24 mouse cellular contexts compared by ENCODE assay signal in the genomic region with DNA sequence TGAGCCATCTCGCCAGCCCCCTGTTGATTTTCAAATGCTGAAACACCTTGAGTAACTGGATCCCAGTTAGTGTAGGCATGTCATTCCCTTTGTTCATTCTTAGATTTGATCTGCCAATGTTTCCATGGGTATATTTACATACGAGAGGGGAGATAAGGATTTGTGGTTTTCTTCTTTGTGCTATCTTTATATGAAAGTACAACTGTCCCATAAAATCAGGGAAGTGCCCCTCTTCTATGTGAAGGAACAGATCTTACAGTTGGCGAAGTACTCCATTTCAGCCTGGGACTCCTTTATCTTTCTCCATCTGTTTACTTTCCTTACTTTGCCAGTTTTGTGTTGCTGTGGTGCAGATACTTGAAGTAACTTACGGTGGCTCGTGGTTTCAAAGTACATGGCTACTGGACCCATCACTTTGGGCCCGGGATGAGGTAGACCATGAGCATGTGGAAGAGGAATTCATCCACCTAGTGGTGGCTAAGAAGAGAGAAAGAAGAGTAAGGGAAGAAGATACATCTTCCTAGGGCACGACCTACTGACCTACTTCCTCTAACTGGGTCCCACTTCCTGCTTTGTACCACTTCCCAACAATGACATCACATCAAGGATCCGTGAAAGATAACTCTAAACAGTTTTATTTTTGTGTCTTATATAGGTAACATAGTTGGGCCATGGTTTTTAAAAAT. TPM values are rescaled to one million over a fixed set of nuclear protein-coding genes. Genes with fewer than 3 reads are reported as not detected.
DNase-seq lines count a peak whose midpoint lies in the region; ATAC-seq and TF ChIP-seq lines count a peak whose summit lies in the region.
"Had no signal": no experiment of that assay in that cellular context is flagged by ENCODE, and none has a peak within 500 bp of the region (broad histone marks: within the 10 kb centered on the region; RNA-seq: fewer than 3 reads in every experiment).

No protein-coding gene starts in this region.

- H3K9me3 ChIP-seq in intestine, postnatal 0 days (ENCODE audit: control insufficient read depth): no peaks in the 10 kb centered on the region
- no peaks in the 10 kb centered on the region for H3K9me3 ChIP-seq in intestine, embryonic 16.5 days (ENCODE audit: control insufficient read depth, low read length)
- H3K9me3 ChIP-seq in kidney, embryonic 16.5 days (ENCODE audit: low read length): no peaks in the 10 kb centered on the region
- H3K9me3 ChIP-seq: embryonic facial prominence, embryonic 12.5 days; forebrain, embryonic 15.5 days; heart, embryonic 13.5 days; midbrain, embryonic 15.5 days had no signal

- H3K27me3 ChIP-seq in intestine, postnatal 0 days (replicated peaks; ENCODE audit: control insufficient read depth, insufficient read depth, low read length): no peaks in the 10 kb centered on the region
- no peaks in the 10 kb centered on the region for H3K27me3 ChIP-seq in intestine, embryonic 16.5 days (replicated peaks; ENCODE audit: control insufficient read depth, insufficient read depth, low read length)
- H3K27me3 ChIP-seq in splenic B cell, adult 2 months (ENCODE audit: control insufficient read depth, insufficient read depth, low read length, poor library complexity, severe bottlenecking): no peaks in the 10 kb centered on the region
- no peaks in the 10 kb centered on the region for H3K27me3 ChIP-seq in kidney, embryonic 16.5 days (ENCODE audit: insufficient read depth, low read length)
- H3K27me3 ChIP-seq: embryonic facial prominence, embryonic 12.5 days; forebrain, embryonic 15.5 days; heart, embryonic 13.5 days; midbrain, embryonic 15.5 days had no signal

- 0 out of 2 replicates have a peak, but pooled peaks have one; percentile 12 for TF ChIP-seq CTCF in intestine, postnatal 0 days (IDR thresholded peaks at IDR 0.05; ENCODE audit: low read depth)

- H3K4me3 ChIP-seq in intestine, postnatal 0 days (ENCODE audit: low read depth, low read length): no peak overlapping the region
- no peak overlapping the region for H3K4me3 ChIP-seq in intestine, embryonic 16.5 days (ENCODE audit: low read length)
- no peak overlapping the region for H3K4me3 ChIP-seq in kidney, embryonic 16.5 days (ENCODE audit: low read length)
- H3K4me3 ChIP-seq: embryonic facial prominence, embryonic 12.5 days; forebrain, embryonic 15.5 days; heart, embryonic 13.5 days; midbrain, embryonic 15.5 days had no signal

- no peak overlapping the region for H3K4me2 ChIP-seq in intestine, postnatal 0 days (replicated peaks; ENCODE audit: low read depth)
- H3K4me2 ChIP-seq in intestine, embryonic 16.5 days (ENCODE audit: low read depth, low read length): no peak overlapping the region
- H3K4me2 ChIP-seq in kidney, embryonic 16.5 days (replicated peaks; ENCODE audit: low read depth, low read length): no peak overlapping the region
- H3K4me2 ChIP-seq: embryonic facial prominence, embryonic 12.5 days; forebrain, embryonic 15.5 days; heart, embryonic 13.5 days; lung, embryonic 14.5 days; midbrain, embryonic 15.5 days had no signal

- no peak for ATAC-seq in intestine, postnatal 0 days
- ATAC-seq in intestine, embryonic 16.5 days: no peak
- peak; percentile 65 for ATAC-seq in common myeloid progenitor, adult 5-6 weeks (replicated peaks; ENCODE audit: low read depth, poor library complexity, severe bottlenecking)
- ATAC-seq in kidney, embryonic 16.5 days (ENCODE audit: low FRiP score, low TSS enrichment): no peak
- ATAC-seq: forebrain, embryonic 15.5 days; hindbrain, embryonic 16.5 days; midbrain, embryonic 15.5 days had no signal

- WGBS in intestine, postnatal 0 days: 86% methylated on average over 8 of the region's 8 CpGs
- WGBS in intestine, embryonic 16.5 days: 88% methylated on average over 8 of the region's 8 CpGs
- WGBS in kidney, embryonic 16.5 days: 91% methylated on average over 8 of the region's 8 CpGs

- no peaks in the 10 kb centered on the region; the same call in 1 of the 2 replicates for H3K36me3 ChIP-seq in intestine, postnatal 0 days (ENCODE audit: control insufficient read depth, insufficient read depth)
- no peaks in the 10 kb centered on the region for H3K36me3 ChIP-seq in intestine, embryonic 16.5 days (ENCODE audit: control insufficient read depth, insufficient read depth, low read length)
- no peaks in the 10 kb centered on the region for H3K36me3 ChIP-seq in splenic B cell, adult 2 months (ENCODE audit: control insufficient read depth, insufficient read depth, low read length, poor library complexity, severe bottlenecking)
- H3K36me3 ChIP-seq in kidney, embryonic 16.5 days (ENCODE audit: insufficient read depth, low read length): no peaks in the 10 kb centered on the region
- H3K36me3 ChIP-seq: embryonic facial prominence, embryonic 12.5 days; forebrain, embryonic 15.5 days; midbrain, embryonic 15.5 days had no signal

- no peaks in the 10 kb centered on the region for H3K4me1 ChIP-seq in intestine, postnatal 0 days (replicated peaks; ENCODE audit: control insufficient read depth, insufficient read depth, low read length)
- H3K4me1 ChIP-seq in intestine, embryonic 16.5 days (ENCODE audit: control insufficient read depth, insufficient read depth, low read length): no peaks in the 10 kb centered on the region
- H3K4me1 ChIP-seq in kidney, embryonic 16.5 days (ENCODE audit: insufficient read depth, low read length): no peaks in the 10 kb centered on the region
- H3K4me1 ChIP-seq: embryonic facial prominence, embryonic 12.5 days; forebrain, embryonic 15.5 days; midbrain, embryonic 15.5 days had no signal

- no peak overlapping the region for H3K27ac ChIP-seq in intestine, postnatal 0 days (ENCODE audit: low read depth, low read length)
- H3K27ac ChIP-seq in intestine, embryonic 16.5 days (ENCODE audit: low read length): no peak overlapping the region
- H3K27ac ChIP-seq in kidney, embryonic 16.5 days (ENCODE audit: low read length): no peak overlapping the region
- H3K27ac ChIP-seq: embryonic facial prominence, embryonic 12.5 days; forebrain, embryonic 15.5 days; heart, embryonic 13.5 days; midbrain, embryonic 15.5 days had no signal

- H3K9ac ChIP-seq in intestine, postnatal 0 days (ENCODE audit: low read depth, low read length): no peak overlapping the region
- H3K9ac ChIP-seq in intestine, embryonic 16.5 days (ENCODE audit: low read depth, low read length): no peak overlapping the region
- H3K9ac ChIP-seq in kidney, embryonic 16.5 days (replicated peaks; ENCODE audit: low read length): no peak overlapping the region
- H3K9ac ChIP-seq: embryonic facial prominence, embryonic 12.5 days; forebrain, embryonic 15.5 days; heart, embryonic 13.5 days; lung, embryonic 14.5 days; midbrain, embryonic 15.5 days had no signal

- DNase-seq in splenic B cell, adult 2 months (ENCODE audit: low read depth, low spot score): peak; percentile 7
- DNase-seq in ovary, postnatal 36 days (ENCODE audit: low spot score): no peak
- no peak for DNase-seq in layer of hippocampus, postnatal 14 days (ENCODE audit: low spot score in 2 of 2)
- no peak for DNase-seq in urinary bladder, postnatal 25 days (ENCODE audit: low spot score)
- DNase-seq: adrenal gland, adult 8-10 months; cerebellum, adult 11-12 months; heart, postnatal 4 days; kidney, adult 2 months; kidney, postnatal 25 days; layer of hippocampus, adult 9-11 months; liver; lung, embryonic 14.5 days; right cerebral cortex, adult 18-20 months had no signal

RNA-seq across cellular contexts. Expression of gene Cnot6, which starts 7.1 kb away (rescaled TPM):
- polyA plus RNA-seq in intestine, postnatal 0 days (2015; fragmentation: Nextera tagmentation; extraction: Ambion mirVana): 27.2 and 31.3 TPM in 2 replicates
- 26.9 and 31.5 TPM in 2 replicates for polyA plus RNA-seq in intestine, embryonic 16.5 days (2015; fragmentation: Nextera tagmentation; extraction: Ambion mirVana)
- 96.7 and 119 TPM in 2 replicates for total RNA-seq in common myeloid progenitor, adult 5-6 weeks (2017)
- polyA plus RNA-seq in kidney, embryonic 16.5 days (2015; fragmentation: Nextera tagmentation; extraction: Ambion mirVana): 53.7 and 65.7 TPM in 2 replicates
- total RNA-seq in layer of hippocampus, postnatal 14 days (2021): 10 to 100 TPM; 47.6 to 49.8 TPM

RNA-seq across cellular contexts. Expression of gene Scgb3a1, which starts 56.2 kb away (rescaled TPM):
- 3.2 and 4.4 TPM in 2 replicates for polyA plus RNA-seq in intestine, postnatal 0 days (2015; fragmentation: Nextera tagmentation; extraction: Ambion mirVana)
- not detected in 2 replicates for polyA plus RNA-seq in intestine, embryonic 16.5 days (2015; fragmentation: Nextera tagmentation; extraction: Ambion mirVana)
- total RNA-seq in common myeloid progenitor, adult 5-6 weeks (2017): not detected in 2 replicates
- polyA plus RNA-seq in kidney, embryonic 16.5 days (2015; fragmentation: Nextera tagmentation; extraction: Ambion mirVana): not detected in 2 replicates
- total RNA-seq in layer of hippocampus, postnatal 14 days (2021): not detected
- total RNA-seq: adrenal gland, adult 8-10 months; heart, postnatal 4 days had no signal
- polyA plus RNA-seq: cortical plate, adult 2 months; embryonic facial prominence, embryonic 12.5 days; forebrain, embryonic 15.5 days; hindbrain, embryonic 16.5 days; kidney, adult 2 months; lung, embryonic 14.5 days; midbrain, embryonic 15.5 days; stomach, embryonic 16.5 days had no signal
